Mouse (Mus musculus) megakaryocyte, embryonic 14.5 days (primary cell): ENCODE measurements around the gene Wfikkn1.

Experiments used
- FLI1 ChIP-seq: IDR thresholded peaks from 2 replicates; pipeline ENCODE4 v1.6.1; 2012; ENCODE audit warnings: low read length, inconsistent platforms, mixed read lengths
- GATA1 ChIP-seq: IDR thresholded peaks from 3 replicates; pipeline ENCODE4 v1.6.1; 2012; ENCODE audit warnings: mixed read lengths, low read length, inconsistent platforms, borderline replicate concordance

DNA sequence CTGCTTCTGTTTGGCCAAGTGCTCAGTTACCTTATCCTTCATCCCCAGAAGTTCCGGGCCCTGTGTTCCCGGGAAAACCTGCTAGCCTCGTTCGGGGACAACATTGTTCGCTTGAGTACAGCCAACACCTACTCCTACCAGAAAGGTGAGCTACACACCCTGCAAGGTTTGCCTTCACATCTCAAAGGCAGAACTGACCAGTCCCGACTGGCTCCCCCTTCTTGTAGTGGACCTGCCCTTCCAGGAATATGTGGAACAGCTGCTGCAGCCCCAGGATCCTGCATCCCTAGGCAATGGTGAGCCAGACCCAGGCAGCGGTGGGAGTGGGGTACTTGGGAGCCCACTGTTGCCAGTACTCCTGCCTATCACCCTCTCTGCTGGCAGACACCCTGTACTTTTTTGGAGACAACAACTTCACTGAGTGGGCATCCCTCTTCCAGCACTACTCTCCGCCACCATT is 51.1 kb downstream of the Wfikkn1 start:
- TF ChIP-seq GATA1 = no peak
- TF ChIP-seq FLI1 = no peak
